Mouse (Mus musculus): ENCODE results near the gene Ehmt2. TPM values are rescaled to one million over a fixed set of nuclear protein-coding genes. Genes with fewer than 3 reads are reported as not detected.
A peak's percentile ranks its signal among the peaks of the same experiment; 100 is the strongest.

The Ehmt2 gene
- polyA plus RNA-seq, 1 experiment from 2014 or later = 100 TPM

GRCm38 (mm10) chr17:34865981-34866380 lies 32.3 kb upstream of the Ehmt2 start:
- no peak overlapping the region for H3K4me3 ChIP-seq
- H3K36me3 ChIP-seq = no peaks in the 10 kb centered on the region
- no peak overlapping the region for H3K9ac ChIP-seq
- no peak overlapping the region for H3K27ac ChIP-seq
- WGBS = 53% methylated on average over 7 of the region's 7 CpGs
- H3K27me3 ChIP-seq = 0 out of 2 replicates have a peak, but pooled peaks cover 5% of the 10 kb centered on the region
- H3K9me3 ChIP-seq = no peaks in the 10 kb centered on the region
- ATAC-seq (ENCODE audit: insufficient number of reproducible peaks, insufficient read depth, low FRiP score, low TSS enrichment, low read depth) = no peak
- no peak overlapping the region for H3K4me2 ChIP-seq
- H3K4me1 ChIP-seq = no peaks in the 10 kb centered on the region

DNA sequence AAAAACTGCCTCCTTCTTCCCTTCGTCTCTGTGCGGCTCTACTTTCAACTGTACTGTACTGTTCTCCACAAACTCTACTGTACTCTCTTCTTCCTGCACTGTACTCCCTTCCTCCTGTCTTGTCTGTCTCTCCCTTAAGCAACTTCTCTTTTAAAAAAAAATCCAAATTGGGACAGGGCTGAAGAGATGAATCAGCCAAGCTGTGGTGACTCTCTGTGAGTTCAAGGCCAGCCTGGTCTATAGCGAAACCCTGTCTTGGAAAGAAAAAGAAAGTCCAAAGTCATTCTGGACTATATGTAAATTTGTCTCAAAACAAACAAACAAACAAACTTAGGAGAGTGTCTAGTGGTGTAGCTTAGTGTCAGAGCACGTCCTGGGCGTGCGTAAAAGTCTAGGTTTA lies 23.9 kb upstream of the Ehmt2 start:
- Histone ChIP-seq H3K27me3 (no peaks in the 10 kb centered on the region), H3K36me3 (no peaks in the 10 kb centered on the region), H3K9ac (no peak overlapping the region), H3K4me2 (no peak overlapping the region), H3K4me3 (no peak overlapping the region), H3K27ac (no peak overlapping the region), H3K4me1 (peaks cover 2% of the 10 kb centered on the region; the same call in 1 of the 2 replicates), H3K9me3 (no peaks in the 10 kb centered on the region)
- WGBS = 90% methylated on average over 6 of the region's 6 CpGs
- ATAC-seq (ENCODE audit: insufficient number of reproducible peaks, insufficient read depth, low FRiP score, low TSS enrichment, low read depth) = no peak

DNA sequence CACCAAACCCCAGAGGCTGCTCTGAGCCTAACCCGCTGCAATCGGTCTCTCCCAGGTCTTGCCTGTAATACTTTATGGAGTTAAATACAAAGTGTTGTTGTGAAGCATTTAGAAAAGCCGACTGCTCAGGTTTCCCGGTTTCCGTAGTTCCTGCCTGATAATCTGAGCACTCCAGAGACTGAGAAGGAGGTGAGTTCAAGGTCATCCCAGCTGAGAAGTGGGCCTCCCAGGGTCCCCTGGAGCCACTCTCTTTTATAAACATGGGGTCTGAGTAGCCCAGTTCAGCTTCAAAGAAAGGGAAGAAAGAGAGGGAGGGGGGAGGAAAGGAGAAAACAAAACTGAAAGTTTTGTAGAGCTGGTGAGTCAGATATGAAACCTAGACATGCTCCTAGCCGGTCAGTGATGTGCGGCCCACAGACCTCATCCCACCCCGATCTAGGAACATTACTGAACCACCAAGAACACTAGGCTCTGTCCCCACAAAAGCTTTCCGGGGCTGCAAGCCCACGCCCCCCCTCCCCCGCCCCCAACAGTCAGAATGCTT lies 18.9 kb upstream of the Ehmt2 start, which contains the start of gene Zbtb12:
TSS of gene Zbtb12 (plus strand) at position 148 of the 544 bp plus-strand sequence.
- no peak for ATAC-seq (ENCODE audit: insufficient number of reproducible peaks, insufficient read depth, low FRiP score, low TSS enrichment, low read depth)
- Histone ChIP-seq H3K4me3 (no peak within 1 kb of the TSS), H3K4me1 (peaks cover 26% of the 10 kb centered on the region), H3K36me3 (no peaks in the 10 kb centered on the region), H3K4me2 (peak within 1 kb of the TSS; percentile 28; the same call in 1 of the 2 replicates), H3K9me3 (no peaks in the 10 kb centered on the region), H3K9ac (peak within 1 kb of the TSS; percentile 32; the same call in 1 of the 2 replicates), H3K27ac (peak within 1 kb of the TSS; percentile 48), H3K27me3 (no peaks in the 10 kb centered on the region)
- WGBS = 35% methylated on average over 11 of the region's 11 CpGs

DNA sequence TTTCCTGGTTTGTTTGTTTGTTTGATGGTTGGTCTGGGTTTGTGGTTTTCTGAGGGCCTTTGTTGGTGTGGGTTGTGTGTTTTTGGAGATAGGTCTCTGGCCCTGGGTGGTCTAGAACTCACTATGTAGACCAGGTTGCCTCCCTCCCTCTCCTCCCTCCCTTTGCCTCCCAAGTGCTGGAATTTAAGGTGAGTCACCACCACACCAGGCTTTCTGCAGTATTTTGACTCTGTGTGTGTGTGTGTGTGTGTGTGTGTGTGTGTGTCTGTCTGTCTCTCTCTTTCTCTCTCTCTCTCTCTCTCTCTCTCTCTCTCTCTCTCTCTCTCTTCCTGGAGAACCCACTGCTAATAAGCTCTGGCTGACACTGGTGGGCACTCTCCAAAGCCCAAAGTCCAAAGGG lies 17.1 kb upstream of the Ehmt2 start:
- Histone ChIP-seq H3K27ac (no peak overlapping the region), H3K27me3 (no peaks in the 10 kb centered on the region), H3K36me3 (no peaks in the 10 kb centered on the region), H3K4me2 (peak overlapping the region; percentile 38; the same call in 1 of the 2 replicates), H3K4me1 (peaks cover 27% of the 10 kb centered on the region), H3K4me3 (no peak overlapping the region), H3K9me3 (no peaks in the 10 kb centered on the region), H3K9ac (no peak overlapping the region)
- no peak for ATAC-seq (ENCODE audit: insufficient number of reproducible peaks, insufficient read depth, low FRiP score, low TSS enrichment, low read depth)

GRCm38 (mm10) chr17:34881683-34882310 lies 16.5 kb upstream of the Ehmt2 start, which contains the start of gene Gm20547:
TSS of gene Gm20547 (minus strand) at chr17:34882042.
- Histone ChIP-seq H3K4me2 (peak within 1 kb of the TSS; percentile 38), H3K9ac (0 out of 2 replicates have a peak within 1 kb of the TSS, but pooled peaks have one; percentile 27), H3K4me1 (peaks cover 27% of the 10 kb centered on the region), H3K27me3 (no peaks in the 10 kb centered on the region), H3K4me3 (no peak within 1 kb of the TSS), H3K27ac (no peak within 1 kb of the TSS), H3K36me3 (no peaks in the 10 kb centered on the region), H3K9me3 (no peaks in the 10 kb centered on the region)
- no peak for ATAC-seq (ENCODE audit: insufficient number of reproducible peaks, insufficient read depth, low FRiP score, low TSS enrichment, low read depth)
- 7% methylated on average over 15 of the region's 15 CpGs for WGBS

DNA sequence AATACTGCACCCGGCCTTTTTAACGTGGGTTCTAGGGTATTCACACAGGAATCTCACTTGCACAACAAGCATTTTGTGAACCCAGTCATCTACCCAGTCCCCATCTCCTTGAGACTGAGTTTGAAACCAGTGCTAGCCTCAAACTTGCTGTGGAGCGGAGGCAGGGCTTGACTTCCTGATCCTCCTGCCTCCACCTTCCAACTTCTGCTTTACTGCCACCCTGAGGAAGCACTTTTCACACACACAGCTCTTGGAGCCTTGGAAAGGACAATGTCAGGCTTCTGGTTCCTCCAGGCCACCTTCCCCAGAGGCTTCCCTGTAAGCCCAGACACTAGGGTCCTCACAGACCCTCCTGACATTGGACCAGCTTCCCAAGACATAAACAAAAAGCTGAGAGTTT lies 14.9 kb upstream of the Ehmt2 start:
- Histone ChIP-seq H3K27me3 (no peaks in the 10 kb centered on the region), H3K4me2 (no peak overlapping the region), H3K4me1 (peaks cover 27% of the 10 kb centered on the region), H3K9me3 (no peaks in the 10 kb centered on the region), H3K36me3 (no peaks in the 10 kb centered on the region), H3K27ac (peak overlapping the region; percentile 11), H3K9ac (no peak overlapping the region), H3K4me3 (no peak overlapping the region)
- WGBS = 69% methylated on average over 3 of the region's 3 CpGs
- no peak for ATAC-seq (ENCODE audit: insufficient number of reproducible peaks, insufficient read depth, low FRiP score, low TSS enrichment, low read depth)

- Histone ChIP-seq H3K27ac (no peak overlapping the region), H3K27me3 (no peaks in the 10 kb centered on the region), H3K4me3 (no peak overlapping the region), H3K9ac (no peak overlapping the region), H3K9me3 (no peaks in the 10 kb centered on the region), H3K4me1 (peaks cover 21% of the 10 kb centered on the region), H3K36me3 (no peaks in the 10 kb centered on the region), H3K4me2 (no peak overlapping the region)
- ATAC-seq (ENCODE audit: insufficient number of reproducible peaks, insufficient read depth, low FRiP score, low TSS enrichment, low read depth) = no peak
- WGBS = 86% methylated on average over 6 of the region's 6 CpGs
Observed at GRCm38 (mm10) chr17:34884704-34885103, 13.6 kb upstream of the Ehmt2 start.

DNA sequence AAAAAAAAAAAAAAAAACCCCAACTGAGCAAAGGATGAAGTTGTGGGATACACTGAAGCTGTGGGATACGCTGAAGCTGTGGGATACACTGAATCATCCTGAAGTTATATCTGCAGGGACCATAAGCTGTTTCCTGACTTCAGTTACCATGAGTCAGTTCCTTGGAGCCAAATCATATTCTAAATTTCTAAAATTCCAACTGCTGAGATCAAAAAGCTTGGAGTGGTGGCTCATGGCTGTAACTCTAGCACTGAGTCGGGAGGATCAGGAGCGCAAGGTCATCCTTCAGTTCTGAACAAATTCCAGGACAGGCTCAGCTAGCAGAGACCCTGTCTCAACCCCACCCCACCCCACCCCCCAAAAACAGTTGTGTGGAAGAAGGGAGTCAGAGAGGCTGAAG lies 12.7 kb upstream of the Ehmt2 start:
- WGBS = 62% methylated on average over 3 of the region's 3 CpGs
- no peaks in the 10 kb centered on the region for H3K9me3 ChIP-seq
- H3K27ac ChIP-seq = peak overlapping the region; percentile 23; the same call in 1 of the 2 replicates
- H3K36me3 ChIP-seq = no peaks in the 10 kb centered on the region
- H3K9ac ChIP-seq = no peak overlapping the region
- ATAC-seq (ENCODE audit: insufficient number of reproducible peaks, insufficient read depth, low FRiP score, low TSS enrichment, low read depth) = no peak
- no peak overlapping the region for H3K4me2 ChIP-seq
- no peak overlapping the region for H3K4me3 ChIP-seq
- H3K4me1 ChIP-seq = peaks cover 19% of the 10 kb centered on the region
- no peaks in the 10 kb centered on the region for H3K27me3 ChIP-seq

- no peak overlapping the region for H3K9ac ChIP-seq
- WGBS = 83% methylated on average over 5 of the region's 5 CpGs
- H3K4me3 ChIP-seq = no peak overlapping the region
- no peaks in the 10 kb centered on the region for H3K9me3 ChIP-seq
- no peak overlapping the region for H3K27ac ChIP-seq
- H3K36me3 ChIP-seq = no peaks in the 10 kb centered on the region
- no peaks in the 10 kb centered on the region for H3K27me3 ChIP-seq
- no peak for ATAC-seq (ENCODE audit: insufficient number of reproducible peaks, insufficient read depth, low FRiP score, low TSS enrichment, low read depth)
- H3K4me1 ChIP-seq = peaks cover 12% of the 10 kb centered on the region
- no peak overlapping the region for H3K4me2 ChIP-seq
Observed at GRCm38 (mm10) chr17:34887942-34888341, 10.3 kb upstream of the Ehmt2 start.

DNA sequence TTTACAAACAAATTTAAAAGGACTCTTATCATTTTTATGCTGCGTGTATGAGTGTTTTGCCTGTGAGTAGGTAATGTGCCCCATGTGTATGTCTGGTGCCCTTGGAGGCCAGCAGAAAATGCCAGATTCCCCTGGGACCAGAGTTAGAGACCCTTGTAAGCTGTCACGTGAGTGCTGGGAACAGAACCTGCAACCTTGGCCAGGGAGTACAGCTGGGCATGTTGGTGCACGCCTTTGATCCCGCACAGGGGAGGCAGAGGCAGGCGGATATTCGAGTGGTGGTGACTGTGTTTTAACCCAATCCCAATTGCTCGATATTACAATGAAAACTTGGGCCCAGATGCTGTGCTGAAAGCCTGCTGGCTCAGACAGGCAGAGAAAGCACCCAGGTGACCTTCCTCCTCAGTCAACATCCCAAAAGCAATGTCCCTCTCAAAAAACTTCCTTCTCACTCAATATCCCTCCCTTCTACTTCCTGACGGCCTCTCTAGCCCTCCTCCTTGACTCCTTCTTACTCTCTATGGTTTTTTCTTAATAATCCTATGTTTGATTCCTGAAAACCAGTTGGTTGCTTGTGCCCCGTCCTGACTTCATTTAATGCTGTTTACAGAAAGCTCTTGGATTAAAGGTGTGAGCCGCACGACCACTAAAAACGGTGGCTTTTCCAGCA lies 8.1 kb upstream of the Ehmt2 start:
- Histone ChIP-seq H3K9ac (no peak overlapping the region), H3K4me3 (no peak overlapping the region), H3K4me2 (no peak overlapping the region), H3K27ac (no peak overlapping the region), H3K4me1 (peaks cover 7% of the 10 kb centered on the region), H3K9me3 (no peaks in the 10 kb centered on the region), H3K27me3 (no peaks in the 10 kb centered on the region), H3K36me3 (no peaks in the 10 kb centered on the region)
- ATAC-seq (ENCODE audit: insufficient number of reproducible peaks, insufficient read depth, low FRiP score, low TSS enrichment, low read depth) = no peak
- 86% methylated on average over 12 of the region's 12 CpGs for WGBS

DNA sequence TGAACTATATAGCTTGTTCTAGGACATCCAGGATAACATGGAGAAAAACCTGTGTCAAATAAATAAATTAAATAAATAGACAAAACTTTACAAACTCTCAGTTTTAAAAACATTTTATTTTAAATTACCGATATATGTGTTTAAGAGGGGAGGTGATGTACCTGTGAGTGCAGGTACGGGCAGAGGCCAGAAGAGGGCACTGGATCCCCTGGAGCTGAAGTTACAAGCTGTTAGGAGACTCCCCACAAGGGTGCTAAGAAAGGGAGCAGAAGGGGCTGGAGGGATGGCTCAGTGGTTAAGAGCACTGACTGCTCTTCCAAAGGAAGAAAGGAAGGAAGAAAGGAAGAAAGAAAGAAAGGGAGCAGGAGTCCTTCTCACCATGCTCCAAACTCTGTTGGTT lies 6.9 kb upstream of the Ehmt2 start:
- ATAC-seq (ENCODE audit: insufficient number of reproducible peaks, insufficient read depth, low FRiP score, low TSS enrichment, low read depth) = no peak
- 93% methylated on average over 2 of the region's 2 CpGs for WGBS
- peaks cover 3% of the 10 kb centered on the region; the same call in 1 of the 2 replicates for H3K9me3 ChIP-seq
- no peaks in the 10 kb centered on the region for H3K27me3 ChIP-seq
- H3K27ac ChIP-seq = no peak overlapping the region
- peaks cover 19% of the 10 kb centered on the region for H3K4me1 ChIP-seq
- no peak overlapping the region for H3K4me2 ChIP-seq
- no peak overlapping the region for H3K4me3 ChIP-seq
- peaks cover 7% of the 10 kb centered on the region for H3K36me3 ChIP-seq
- H3K9ac ChIP-seq = no peak overlapping the region

Measured in embryonic facial prominence, embryonic 13.5 days (tissue).